Mouse (Mus musculus): ENCODE measurements around the gene Aim2.

The Aim2 gene

GRCm38 (mm10) chr1:173389901-173390401 lies 39.3 kb downstream of the Aim2 start:
- DNase-seq (ENCODE audit: low spot score in 2 of 2), result peak; percentile 99

DNA sequence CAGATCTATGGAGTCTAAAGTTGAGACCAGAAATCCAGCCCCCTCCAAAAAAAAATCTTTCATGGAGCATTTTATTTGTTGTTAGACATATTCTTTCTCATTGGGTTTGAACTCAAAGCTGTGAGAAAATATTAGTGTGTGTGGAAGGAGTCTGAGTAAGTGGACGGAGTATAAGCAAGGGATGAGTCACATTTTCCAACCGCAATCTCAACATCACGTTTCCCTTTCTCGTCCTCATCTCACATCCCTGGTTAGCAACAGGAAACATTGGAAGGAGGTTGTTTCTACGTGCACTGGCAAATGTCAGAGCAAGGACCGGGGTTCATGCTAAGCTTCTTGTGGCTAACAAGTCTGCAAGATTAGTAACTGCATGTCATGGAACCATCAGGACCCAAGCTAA lies 41.1 kb downstream of the Aim2 start:
- no peak for DNase-seq (ENCODE audit: low spot score in 2 of 2)

DNA sequence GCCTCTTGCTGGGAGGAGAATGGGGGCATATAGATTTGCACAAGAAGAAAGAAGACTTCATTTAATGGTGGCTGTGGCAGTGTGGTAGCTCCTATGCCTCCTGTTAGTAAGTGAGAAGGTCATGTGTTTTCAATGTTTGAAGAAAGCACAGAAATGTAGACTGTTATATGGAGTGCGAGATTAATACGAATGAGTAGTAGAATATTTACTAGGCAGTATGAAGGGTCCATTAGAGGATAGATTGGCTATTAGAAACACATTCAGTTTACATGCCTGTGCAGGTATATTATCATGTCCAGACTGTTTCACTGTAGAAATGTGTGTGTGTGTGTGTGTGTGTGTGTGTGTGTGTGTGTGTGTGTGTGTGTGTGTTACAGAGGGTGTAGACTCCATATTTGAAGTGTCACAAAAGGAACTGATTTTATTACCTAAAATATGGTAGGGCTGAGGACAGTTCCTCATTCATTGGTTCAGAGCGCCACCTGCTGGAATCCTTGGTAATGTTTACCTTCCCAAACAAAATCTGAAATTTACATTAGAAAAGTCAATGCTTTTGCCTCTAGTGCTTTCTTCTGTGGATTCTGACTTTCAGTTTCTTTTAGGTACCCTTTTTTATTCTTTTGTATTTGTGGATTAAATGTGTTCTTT lies 47.8 kb downstream of the Aim2 start:
- peak; percentile 83 to 88 for DNase-seq (ENCODE audit: low spot score in 2 of 2)

DNA sequence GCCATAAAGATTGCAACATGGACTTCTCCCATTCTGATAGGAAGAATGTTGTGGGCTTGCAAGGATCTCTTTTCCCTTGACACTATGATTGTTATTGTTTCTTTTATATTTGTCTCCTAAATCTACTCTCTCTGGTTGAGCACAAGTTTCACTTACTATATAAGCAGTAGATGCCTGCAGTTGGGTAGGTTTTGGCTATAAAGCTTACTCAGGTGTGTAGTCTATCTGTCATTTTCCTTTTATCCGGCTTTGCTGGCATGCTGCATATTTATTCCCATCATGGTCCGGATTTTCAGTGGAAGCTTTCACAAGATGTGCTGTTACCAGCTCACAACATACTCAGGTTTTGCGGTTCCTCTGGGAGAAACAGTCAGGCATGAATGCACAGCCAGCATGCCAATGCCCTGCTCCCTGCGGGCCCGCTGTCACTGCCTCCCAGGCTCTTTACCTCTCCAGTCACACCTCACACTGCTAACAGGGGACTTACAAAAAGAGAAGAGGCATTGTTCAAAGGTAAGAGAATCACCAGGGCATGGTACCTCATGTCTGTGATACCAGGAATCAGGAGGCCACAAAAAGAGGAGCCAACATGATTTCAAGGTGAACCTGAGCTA lies 54.1 kb downstream of the Aim2 start:
- DNase-seq (ENCODE audit: low spot score in 2 of 2), result no peak

DNA sequence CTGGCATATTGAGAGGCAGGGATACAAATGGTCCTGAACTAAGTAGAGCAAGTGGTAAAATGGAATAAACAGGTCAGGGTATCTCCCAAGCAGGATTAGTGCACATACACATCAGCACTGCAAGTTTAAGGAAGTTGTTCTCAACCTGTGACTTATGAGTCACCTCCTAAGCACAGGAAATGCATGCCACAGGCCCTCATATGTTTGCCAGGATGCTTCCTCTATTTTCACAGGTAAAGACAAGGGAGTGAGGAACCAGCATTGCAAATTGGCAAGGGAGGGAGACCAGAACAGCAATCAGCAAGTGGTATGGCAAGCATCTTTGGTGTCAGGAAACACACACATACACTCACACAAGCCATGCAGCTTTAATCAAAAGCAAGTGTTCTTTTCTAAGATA lies 58.4 kb downstream of the Aim2 start:
- DNase-seq (ENCODE audit: low spot score in 2 of 2), result no peak

GRCm38 (mm10) chr1:173411863-173412262 lies 61.2 kb downstream of the Aim2 start:
- DNase-seq (ENCODE audit: low spot score in 2 of 2), result no peak

DNA sequence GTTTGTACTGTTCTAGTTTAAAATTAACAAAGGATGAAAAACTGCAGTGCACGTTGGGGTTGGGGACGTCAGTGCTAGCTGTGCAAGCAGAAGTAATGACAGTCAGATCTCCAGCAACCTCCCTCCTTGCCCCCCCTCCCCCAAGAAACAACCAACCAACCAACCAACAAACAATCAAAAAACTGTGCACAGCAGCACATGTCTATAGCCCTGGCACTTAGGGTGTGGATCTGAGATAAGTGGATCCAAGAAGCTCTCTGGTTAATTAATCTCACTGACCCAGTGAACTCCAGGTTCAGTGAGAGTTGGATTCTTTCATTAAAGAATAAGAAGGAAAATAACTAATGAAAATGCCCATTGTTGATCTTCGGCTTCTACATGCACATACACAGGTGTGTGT lies 64.0 kb downstream of the Aim2 start:
- DNase-seq (ENCODE audit: low spot score in 2 of 2), result no peak

GRCm38 (mm10) chr1:173418516-173418915 lies 67.8 kb downstream of the Aim2 start:
- no peak for DNase-seq (ENCODE audit: low spot score in 2 of 2)

DNA sequence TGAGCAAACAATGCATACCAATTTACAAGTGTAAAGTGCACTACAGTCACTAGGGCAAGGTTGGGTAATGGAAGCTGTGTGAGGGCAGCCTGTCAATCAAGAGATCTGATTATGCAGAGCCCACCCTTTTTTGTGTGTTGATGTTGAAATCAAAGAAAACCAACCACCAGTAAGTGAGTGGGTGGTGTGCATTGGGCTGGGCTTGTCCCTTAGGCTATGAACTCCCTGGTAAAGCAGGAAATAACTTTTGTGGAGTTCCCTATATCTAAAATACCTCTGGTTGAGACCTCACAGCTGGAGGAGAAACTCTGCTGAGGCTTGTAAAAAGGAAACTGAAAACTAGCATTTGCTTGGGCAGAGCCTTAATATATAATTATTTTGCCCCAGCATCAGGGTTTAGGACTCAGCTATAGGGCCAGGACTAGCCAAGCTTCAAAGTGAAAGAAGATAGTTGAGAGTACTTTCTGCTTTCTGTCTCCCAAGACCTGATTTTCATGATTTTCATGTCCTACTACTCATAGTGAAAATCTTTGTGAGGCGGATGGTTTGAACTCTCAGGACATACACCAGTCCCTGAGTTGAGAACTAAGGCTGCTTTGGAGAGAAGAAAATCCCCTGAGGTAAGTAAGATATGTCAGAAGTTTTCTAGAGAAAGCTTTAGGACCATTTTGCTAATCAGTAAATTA lies 68.4 kb downstream of the Aim2 start:
- no peak for DNase-seq (ENCODE audit: low spot score in 2 of 2)

GRCm38 (mm10) chr1:173420374-173420773 lies 69.7 kb downstream of the Aim2 start:
- no peak for DNase-seq (ENCODE audit: low spot score in 2 of 2)

DNA sequence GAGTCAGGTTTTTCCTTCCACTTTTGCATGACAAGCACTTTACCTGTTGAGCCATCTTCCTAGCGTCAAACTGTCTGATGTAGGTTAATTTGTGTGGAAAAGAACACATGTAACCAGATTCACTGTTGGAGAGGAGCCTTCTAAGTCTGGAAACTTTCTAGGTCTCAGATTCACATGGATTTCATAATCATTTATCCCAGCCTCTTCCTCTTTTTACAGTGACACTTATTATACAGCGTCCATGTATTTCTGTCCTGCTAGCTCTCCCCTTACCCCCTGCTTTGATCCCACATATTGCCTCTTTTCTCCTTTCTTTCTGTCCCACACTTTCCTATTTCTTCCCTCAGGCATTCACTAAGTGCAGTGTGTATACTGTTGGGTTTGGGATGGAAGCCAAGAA lies 75.7 kb downstream of the Aim2 start:
- DNase-seq (ENCODE audit: low spot score in 2 of 2), result no peak

GRCm38 (mm10) chr1:173427385-173427784 lies 76.7 kb downstream of the Aim2 start:
- no peak for DNase-seq (ENCODE audit: low spot score in 2 of 2)

GRCm38 (mm10) chr1:173429995-173430699 lies 79.5 kb downstream of the Aim2 start:
- DNase-seq (ENCODE audit: low spot score in 2 of 2), result no peak

DNA sequence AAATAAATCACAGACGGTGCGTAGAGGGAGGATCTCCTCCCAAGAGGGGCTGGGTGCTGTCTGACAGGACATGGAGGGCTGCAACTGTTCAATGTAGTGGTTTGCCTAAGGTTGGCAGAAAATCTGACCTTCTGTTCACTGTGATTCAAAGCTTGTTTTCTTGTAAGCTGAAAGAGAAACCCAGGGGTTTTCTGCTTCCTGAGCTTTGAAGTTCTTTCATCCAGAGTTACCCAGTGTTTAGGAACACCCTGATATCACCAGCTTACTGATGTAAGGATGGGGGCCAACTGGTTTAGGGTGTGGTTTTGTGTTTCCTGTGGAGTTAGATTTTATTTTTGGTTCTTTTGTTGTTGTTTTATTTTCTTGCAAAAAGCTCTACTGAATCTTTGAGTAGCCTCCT lies 81.7 kb downstream of the Aim2 start:
- DNase-seq (ENCODE audit: low spot score in 2 of 2), result no peak

DNA sequence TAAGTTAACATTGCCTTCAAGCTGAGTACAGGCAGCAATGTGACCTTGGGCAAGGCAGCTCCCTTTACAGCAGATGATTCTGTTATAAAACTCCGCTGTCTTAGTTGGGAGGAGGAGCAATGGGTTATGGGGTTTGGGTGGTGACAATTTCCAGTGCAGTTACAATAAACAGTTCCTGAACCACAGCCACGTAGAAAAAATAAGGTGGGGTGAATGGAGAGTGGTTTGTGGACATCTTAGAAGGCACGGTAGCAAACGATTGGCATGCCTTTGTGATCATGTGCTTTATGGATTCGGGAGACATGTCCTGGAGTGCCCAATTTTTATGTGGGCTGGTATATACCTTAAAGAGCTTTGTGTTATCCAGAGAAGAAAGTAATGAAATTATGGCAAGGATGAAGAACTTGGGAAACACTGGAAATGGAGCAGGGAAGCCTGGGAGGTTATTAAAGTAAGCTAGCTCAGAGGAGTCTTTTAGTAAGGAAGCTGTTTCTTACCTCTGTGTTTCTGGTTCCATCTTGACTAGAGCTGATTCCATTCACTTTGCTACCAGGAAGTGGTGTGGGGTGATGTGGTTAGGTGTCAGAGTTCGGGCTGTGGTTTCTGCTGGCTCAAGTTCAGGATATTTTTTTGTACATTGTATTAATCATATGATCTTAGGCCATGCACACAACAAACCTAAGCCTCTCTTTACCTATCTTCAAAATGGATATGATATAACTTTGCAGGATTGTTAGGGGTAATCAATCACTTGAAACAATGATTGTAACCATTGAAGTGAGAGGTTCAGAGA lies 86.7 kb downstream of the Aim2 start:
- no peak for DNase-seq (ENCODE audit: low spot score in 2 of 2)

DNA sequence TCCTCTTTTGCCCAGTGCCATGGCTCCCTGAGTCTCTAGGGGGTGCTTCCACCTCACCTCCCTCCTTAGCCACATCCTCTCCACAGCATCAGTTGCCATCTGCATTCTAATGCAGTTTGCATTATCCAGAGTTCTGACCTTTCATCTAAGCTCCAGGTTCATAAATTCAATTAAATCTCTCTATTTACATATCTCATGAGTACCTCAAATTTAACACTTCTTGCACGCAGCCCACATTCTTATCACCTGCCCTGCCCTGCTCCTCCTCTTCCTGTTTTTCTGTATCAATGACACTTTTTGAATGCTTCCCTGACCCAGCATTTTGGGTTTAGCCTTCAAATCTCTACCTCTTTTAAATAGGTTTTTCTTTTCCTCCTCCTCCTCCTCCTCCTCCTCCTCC lies 90.0 kb downstream of the Aim2 start:
- no peak for DNase-seq (ENCODE audit: low spot score in 2 of 2)

- DNase-seq (ENCODE audit: low spot score in 2 of 2), result no peak
These were observed 90.5 kb downstream of the Aim2 start for GRCm38 (mm10) chr1:173441210-173441609.

DNA sequence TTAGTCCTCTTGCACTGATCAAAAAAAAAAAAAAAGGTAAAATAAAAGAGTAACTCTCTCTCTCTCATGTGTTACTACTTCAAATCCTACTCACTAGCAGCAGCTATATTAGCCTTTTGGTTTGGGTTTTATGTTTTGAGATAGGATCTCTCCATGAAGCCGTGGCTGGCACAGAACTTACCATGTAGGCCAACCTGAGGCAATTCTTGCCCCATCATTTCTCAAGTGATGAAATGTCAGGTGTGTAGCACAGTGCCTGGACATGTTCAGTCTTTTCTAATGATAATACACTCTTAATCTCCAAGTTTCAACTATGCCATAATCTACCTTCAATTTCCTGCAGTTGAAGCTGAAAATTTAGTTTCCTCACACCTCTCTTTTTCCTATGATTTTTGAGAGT lies 92.4 kb downstream of the Aim2 start:
- DNase-seq (ENCODE audit: low spot score in 2 of 2), result no peak

DNA sequence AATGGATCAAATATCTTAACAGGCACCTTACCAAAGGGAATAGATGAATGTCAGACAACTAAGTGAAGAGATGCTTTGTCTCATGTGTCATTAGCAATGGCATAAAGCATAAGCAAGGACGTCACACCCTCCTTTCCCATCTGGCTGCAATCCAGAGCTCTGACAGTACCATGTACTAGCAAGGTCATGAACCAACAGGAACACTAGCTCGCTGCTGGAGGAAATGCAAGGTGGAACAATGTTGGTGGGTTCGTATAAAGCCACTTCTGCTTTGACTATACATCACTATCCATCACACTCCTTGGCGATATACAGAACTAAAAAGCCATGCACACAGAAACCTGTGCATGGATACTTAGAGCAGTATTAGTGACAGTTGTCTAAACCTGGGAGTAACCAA lies 96.4 kb downstream of the Aim2 start:
- no peak for DNase-seq (ENCODE audit: low spot score in 2 of 2)

GRCm38 (mm10) chr1:173450621-173451020 lies 99.9 kb downstream of the Aim2 start:
- DNase-seq (ENCODE audit: low spot score in 2 of 2), result peak in 1 of 2 experiments; percentile 14

GRCm38 (mm10) chr1:173451665-173452064 lies 101.0 kb downstream of the Aim2 start:
- DNase-seq (ENCODE audit: low spot score in 2 of 2), result no peak
